Mouse (Mus musculus) adipose tissue, adult 10 weeks (tissue): ENCODE measurements around the gene Khdc4. TPM values are rescaled to one million over a fixed set of nuclear protein-coding genes. Genes with fewer than 3 reads are reported as not detected.

Source experiments
- polyA plus RNA-seq: library from polyadenylated mRNA; stranded (reverse); fragments of 350-450 nt; fragmentation: Illumina TruSeq; extraction: RNeasy Lipid Tissue Mini Kit (QIAGEN cat#74804); gene quantifications from one replicate; pipeline ENCODE4 v1.2.3, GENCODE M21; 2014; ENCODE audit warnings: low read depth, low replicate concordance

The Khdc4 gene
- polyA plus RNA-seq: 60.2 TPM

DNA sequence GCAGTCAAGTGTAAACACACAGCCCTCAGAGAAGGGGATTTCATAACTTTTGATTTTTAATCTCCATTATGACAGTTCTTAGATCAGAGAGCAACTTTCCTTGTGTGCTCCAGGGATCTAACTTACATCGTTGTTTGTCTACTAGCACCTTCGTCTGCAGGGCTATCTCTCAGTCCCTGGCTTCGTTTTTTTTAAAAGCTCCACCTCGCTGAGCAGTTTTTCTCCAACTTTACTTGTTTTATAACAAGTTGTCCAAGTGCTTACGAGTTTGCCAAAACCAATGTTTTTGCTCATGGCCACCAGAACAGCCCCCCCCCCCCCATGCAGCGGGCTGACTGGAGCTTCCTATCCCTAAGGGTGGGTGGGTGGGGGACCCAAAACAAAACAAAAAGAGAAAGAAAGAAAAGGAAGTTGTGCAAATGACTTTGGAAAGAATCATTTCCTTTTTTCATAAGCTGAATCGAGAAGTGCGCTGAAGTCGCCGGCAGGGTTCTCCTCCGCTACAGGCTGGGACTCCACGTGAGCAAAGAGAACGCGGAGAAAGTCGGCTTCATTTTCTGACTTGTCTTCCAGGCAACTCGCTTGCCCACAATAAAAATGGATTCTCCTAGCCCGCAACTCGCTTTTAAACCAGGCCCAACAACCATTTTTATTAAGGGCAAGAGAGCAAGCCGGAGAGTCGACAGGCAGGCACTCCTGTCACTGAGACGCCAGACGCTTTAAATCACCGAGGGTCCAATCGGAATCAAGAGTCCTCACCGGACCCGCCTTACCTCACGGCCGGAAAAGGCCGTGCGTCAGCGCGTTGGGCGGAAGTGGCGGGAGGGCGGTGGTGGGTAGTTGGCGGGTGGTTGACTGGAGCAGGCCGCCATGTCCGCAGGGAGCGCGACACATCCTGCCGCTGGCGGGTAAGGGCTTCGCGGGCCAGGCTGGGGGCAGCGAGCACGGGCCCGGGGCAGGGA lies at the start of gene Khdc4:
Gene Khdc4 (plus strand): TSS at position 824 of the 962 bp plus-strand sequence.

DNA sequence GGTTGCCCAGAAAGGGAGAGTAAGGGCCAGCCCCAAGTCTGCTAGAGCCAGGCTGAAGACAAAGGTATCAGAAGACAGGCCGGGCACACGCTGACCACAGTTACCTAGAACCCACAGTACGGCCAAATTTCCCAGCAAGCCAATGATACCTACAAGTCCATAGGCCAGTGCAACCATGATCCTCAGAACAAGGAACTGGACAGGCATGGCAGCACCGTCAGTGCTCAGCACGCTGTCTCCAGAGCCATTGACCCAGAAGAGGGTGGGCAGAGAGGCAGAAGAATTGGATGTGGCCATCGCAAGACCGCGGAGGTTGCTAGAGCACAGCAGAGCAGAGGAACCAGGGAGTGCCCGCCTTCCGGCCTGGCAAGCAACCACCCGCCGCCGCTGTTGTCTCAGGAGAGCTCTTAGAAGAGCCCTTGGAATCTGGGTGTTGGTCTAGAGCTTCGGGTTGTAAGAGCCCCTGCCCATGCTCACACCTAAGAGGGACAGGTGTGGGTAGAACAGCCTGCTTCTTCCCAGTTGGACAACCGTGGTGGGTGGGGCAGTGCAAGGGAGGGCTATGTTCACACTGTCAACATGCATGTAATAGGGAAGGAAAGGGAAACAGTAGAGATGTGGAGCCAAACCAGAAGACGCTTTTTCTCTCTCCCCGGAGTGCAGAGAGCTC lies 32.6 kb upstream of the Khdc4 start, which contains the start of gene Rxfp4:
Gene Rxfp4 (minus strand): TSS at position 297 of the 670 bp plus-strand sequence.

DNA sequence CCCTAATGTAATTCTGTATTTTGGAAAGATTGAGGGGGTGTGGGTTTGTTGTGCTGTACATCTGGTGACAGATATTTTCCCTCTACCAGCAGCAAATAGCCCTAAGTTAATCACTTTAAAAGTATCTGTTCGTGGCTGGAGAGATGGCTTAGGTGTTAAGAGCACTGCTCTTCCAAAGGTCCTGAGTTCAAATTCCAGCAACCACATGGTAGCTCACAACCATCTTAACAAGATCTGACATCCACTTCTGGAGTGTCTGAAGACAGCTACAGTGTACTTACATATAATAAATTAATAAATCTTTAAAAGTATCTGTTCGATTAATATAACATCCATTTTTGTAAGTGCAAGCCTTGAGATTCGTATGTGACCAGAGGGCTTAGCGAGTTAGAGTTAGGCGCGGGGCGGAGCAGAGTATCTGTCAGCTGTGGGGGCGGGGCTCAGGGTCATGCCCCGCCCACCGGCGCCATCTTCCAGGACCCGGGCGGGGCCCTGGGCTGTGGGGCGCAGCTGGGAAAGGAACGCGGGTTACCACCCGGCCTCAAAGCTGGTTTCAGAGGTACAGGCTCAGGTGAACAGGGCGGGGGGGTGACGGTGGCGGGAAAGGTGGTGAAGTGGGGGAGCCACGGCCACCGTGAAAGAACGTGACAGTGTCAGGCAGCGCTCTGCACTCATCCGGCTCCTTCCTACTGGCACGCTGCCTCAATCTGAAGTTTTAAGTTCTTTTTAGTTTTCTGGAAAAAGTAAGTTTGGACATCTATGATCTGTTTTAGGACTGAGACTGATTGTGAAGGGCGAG lies 31.0 kb downstream of the Khdc4 start, which contains the start of gene Rit1:
Gene Rit1 (plus strand): TSS at position 440 of the 799 bp plus-strand sequence.

Other genes starting within 250 kb of the Khdc4 start
- 101 TPM for gene Sema4a, start 224.6 kb upstream of the Khdc4 start, polyA plus RNA-seq
- 75.5 TPM for gene Lmna, start 175.8 kb upstream of the Khdc4 start, polyA plus RNA-seq
- 2.9 TPM for gene Mex3a, start 153.4 kb upstream of the Khdc4 start, polyA plus RNA-seq
- 66.8 TPM for gene Rab25, start 137.5 kb upstream of the Khdc4 start, polyA plus RNA-seq
- gene Lamtor2, start 132.7 kb upstream of the Khdc4 start, polyA plus RNA-seq: 161 TPM
- gene Ubqln4, start 132.0 kb upstream of the Khdc4 start, polyA plus RNA-seq: 51.1 TPM
- 239 TPM for gene Ssr2, start 109.9 kb upstream of the Khdc4 start, polyA plus RNA-seq
- gene Arhgef2, start 79.8 kb upstream of the Khdc4 start, polyA plus RNA-seq: 39.9 TPM
- gene Rxfp4, start 32.7 kb upstream of the Khdc4 start, polyA plus RNA-seq: not detected
- gene Rit1, start 31.0 kb downstream of the Khdc4 start, polyA plus RNA-seq: 39.1 TPM
- gene Syt11, start 89.4 kb downstream of the Khdc4 start, polyA plus RNA-seq: 7.2 TPM
- gene Gon4l, start 149.4 kb downstream of the Khdc4 start, polyA plus RNA-seq: 21.3 TPM
- gene Msto1, start 228.2 kb downstream of the Khdc4 start, polyA plus RNA-seq: 20.7 TPM